Mouse (Mus musculus): ENCODE data around the gene Hpn.

The Hpn gene

DNA sequence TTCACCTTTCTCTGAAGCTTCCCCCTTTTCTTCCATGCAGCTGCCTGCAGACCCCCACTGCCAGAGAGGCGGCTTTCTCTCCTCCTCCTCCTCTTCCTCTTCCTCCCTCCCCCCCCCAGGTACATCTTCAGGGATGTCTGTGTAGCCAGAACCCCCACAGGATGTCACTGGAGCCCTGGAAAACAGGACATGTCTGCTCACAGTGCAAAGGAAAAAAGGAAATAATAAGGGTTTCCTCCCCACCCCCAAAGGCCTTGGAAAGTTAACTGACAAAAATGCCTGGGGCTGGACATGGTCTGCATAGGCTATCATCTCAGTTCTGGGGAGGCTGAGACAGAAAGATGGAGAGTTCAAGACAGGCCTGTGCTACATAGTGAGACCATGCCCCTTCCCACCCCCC lies 34.0 kb downstream of the Hpn start:
- DNase-seq (ENCODE audit: low read depth): no peak

DNA sequence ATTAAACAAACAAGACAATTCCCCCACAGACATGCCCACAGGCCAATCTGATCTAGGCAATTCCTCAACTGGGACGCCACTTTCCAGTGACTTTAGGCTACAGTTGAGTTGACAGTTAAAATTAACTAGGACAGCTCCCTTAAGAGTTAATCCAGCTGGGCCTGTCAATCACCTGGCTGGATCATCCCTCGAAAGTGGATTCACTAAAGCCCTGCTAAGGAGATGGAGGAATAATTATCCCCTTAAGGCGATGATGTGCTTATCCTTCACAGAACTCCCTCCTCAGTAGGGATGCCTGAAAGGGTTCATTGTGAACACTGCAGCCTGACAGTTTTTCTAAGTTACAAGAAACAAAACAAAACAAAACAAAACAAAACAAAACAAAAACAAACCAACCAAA lies 34.5 kb downstream of the Hpn start:
- DNase-seq (ENCODE audit: low read depth): no peak

DNA sequence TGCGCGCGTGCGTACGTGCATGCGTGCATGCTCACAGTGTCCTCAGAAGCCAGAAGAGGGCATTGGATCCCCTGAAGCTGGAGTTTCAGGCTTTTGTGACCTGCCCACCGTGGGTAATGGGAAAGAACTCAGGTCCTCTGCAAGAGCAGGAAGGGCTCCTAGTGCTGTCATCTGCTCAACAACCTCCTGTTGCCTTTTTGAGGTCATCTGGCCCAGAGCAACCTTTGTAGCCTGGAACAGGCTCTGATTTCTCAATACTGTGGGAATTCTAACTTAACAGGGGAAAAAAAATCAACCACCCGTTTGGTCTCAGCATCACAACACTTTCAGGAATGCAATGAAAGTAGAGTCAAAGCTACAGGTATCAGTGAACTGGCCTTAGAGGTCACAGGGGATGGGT lies 35.4 kb downstream of the Hpn start:
- no peak for DNase-seq (ENCODE audit: low read depth)

DNA sequence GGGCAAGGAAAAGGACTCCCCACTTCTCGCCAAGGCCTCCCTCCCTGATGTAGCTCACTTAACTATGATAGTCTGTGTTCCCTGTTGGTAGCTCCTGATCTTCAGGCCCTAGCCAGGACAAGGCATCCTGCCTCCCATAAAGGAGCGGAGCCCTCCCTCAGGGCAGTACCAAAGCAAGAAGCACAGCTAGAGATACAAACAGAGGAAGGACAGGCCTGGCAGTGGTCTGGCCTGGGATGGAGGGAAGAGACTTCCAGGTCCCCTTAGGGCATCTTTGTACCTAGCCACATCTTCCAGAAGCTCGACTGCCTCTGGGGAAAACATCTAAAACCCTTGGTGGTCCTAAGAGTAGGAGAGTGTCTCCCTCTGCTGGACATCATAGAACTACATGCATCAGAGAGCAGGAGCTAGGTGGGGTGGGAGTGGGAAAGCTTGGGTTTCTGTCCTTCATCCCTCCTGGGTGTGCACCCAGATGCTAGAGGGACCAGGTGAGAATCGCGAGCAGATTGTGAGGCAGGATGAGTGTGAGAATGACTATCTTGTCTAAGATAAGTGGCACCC lies 37.1 kb downstream of the Hpn start:
- DNase-seq (ENCODE audit: low read depth): peak; percentile 73

DNA sequence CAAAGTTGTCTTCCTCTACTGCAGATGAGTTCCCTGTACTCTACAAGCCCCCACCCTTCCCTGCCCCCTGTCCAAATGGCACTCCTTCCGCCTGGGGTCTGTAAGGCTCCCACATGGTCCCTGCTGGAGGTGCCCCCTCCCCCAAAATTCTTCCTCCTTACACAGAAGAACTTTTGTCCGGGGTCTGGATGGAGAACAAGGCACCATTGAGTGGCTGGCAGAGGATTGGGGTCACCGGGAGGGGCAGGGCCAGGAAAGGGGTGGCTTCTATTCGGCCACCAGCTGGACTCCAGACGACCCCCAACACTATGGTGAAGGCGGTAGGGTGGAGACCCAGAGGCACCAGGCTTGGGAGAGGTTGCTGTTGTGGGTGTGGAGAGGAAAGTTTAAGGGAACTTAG lies 37.6 kb downstream of the Hpn start:
- no peak for DNase-seq (ENCODE audit: low read depth)

DNA sequence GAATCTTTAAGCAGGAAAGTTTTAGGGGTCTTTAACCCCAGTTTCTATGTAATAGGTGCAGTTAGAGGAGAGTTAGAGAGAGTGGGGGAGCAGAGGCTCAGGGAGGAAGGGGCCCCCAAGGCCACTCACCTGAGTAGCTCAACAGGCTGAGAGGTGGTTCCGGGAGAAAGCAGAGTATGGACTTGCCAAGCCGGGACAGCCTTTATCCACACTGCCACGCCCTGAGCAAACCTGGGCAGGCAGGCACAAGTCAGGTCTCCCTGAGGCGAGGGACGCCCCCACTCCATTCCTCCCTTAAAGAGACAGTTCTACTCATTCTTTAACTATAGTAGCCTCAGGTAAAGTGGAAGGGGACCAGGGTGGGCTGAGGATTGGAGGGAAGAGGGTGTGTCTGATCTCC lies 38.6 kb downstream of the Hpn start, which contains the start of gene Fxyd3:
Gene Fxyd3 (minus strand): TSS at position 213 of the 400 bp plus-strand sequence.
- no peak for DNase-seq (ENCODE audit: low read depth)

DNA sequence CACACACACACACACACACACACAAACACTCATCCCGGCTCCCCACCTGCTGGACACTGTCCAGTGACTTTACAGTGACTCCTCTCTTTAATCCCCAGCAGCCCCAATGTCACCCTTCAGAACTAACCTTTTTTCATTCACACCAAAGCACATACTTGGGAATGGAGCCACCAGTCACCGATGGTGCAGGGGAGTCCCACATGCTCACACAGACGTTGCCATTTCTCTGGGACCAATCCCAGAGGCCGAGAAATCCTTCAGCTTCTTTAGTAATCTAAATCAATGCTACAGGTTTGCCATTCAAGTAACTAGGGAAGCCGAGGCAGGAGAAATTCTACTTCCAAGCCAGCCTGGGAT lies 40.4 kb downstream of the Hpn start:
- DNase-seq (ENCODE audit: low read depth): no peak

DNA sequence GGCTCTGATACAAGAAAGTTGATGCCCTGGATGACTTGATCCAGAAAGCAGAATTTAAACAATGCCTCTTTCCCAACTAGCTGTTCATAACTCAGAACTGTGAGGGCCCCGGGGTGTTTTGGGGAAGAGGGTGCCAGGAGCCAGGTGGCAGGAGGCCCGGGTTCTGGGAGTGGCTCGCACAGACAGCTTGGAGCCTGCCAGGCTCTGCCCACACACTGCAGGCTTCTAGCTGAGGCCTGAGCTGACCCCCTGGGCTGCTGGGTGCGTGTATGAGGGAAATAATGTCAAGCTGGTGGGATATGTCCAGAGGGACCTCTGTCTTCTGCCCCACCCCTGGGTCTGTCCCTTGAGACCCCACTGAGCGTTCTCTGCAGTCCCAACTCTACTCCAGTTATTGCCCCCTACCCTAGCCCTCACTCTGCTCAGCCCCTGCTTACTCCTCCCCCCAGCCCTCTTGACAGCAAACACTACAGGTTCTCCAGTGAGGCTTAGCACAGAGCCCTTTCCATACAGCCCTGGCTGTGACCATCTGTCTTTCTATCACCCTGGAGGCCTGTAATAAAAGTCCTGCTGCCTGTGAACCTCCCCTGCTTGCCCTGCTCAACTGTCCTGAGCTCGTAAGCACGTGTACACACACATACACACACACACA lies 40.9 kb downstream of the Hpn start:
- DNase-seq (ENCODE audit: low read depth): no peak

DNA sequence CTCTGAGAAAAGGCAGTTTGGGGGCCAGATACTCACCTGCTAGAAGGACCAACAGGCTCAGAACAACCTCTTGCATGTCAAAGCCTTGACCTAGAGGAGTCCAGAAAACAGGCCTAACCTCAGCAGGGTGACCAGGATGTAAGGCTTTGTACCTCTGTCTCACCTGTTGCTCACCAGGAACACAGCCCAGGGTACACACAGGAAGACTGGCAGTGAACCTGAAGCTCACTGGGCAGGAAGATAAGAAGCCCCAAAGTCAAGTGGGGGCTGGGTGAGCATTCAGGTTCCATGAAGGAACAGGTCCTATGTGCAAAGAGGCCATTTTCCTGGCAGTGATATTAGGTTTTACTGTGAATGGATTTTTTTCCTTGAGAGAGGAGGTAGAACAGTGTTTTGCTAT lies 41.5 kb downstream of the Hpn start:
- DNase-seq (ENCODE audit: low read depth): no peak

DNA sequence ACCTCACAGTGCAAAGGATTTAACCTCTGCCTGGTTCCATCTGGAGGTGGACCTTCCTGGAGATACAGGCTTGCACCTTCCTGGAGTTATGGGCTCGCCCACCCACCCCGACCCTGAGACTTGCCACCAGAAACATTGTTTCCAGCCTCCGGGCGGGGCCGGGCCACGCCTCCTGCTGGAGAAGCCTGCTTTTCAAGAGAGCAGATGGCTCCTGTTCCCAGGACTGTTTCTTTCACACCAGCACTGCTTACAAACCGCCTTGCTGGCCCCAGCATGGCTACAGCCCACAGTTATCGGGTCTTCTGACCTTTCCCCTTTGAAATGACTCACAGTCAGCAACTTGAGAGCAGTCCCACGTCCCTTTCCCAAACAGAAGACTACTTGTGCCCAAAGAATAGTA lies 42.8 kb downstream of the Hpn start:
- DNase-seq (ENCODE audit: low read depth): no peak

DNA sequence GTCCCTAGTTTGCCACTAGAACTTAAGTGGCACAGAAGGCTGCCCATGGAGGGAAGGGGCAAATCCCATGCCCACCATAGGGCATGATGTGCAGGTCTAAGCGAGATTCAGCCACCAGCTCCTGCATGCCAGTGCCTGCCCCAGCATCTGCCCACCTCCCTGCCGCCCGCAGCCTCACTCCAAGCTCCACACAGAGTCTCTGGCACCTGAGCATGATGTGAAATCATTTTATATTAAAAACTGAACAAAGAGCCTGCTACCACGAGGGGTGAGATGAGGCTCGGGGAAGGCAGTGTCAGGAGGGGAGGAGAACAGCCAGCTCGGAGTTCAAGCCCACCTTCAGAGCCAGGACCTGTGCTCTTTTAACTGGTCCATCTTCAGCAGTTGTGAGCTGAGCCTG lies 44.8 kb downstream of the Hpn start:
- no peak for DNase-seq (ENCODE audit: low read depth)

DNA sequence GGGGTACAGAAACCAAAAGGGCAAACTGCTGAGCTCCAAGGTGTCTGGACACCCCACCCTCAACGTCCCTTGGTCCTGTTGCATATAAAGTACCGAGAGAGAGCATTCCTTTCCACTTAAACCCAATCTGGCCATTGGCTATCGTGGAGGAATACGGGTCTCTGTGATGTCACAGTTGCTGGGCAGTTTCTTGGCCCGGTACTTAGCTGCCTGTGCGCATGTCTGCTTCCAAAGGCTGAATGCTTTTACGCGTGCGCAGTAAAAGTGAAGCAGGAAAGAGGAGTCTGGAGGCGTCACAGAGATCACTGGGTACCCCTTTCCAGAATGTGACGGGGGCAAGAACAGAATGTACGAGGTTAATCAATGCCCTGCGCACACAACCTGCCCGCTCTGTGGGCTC lies 45.6 kb downstream of the Hpn start:
- no peak for DNase-seq (ENCODE audit: low read depth)

DNA sequence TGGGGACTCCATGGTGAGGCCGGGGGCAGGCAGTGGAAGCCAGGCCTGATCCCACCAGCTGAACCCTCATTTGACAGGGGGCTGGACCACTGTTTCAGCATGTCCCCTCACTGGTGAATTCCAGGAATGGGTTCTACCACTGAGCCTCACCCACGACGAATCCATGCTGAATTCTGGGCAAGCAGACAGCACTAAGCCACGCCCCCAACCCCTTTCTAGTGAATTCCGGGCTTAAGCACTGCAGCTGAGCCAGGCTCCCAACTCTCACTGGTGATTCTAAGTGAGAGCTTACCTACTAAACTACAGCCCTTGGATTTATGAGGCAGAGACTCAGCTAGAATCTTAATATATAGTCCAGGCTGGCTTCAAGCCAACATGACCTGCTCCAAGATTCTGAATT lies 47.3 kb downstream of the Hpn start:
- DNase-seq (ENCODE audit: low read depth): no peak

DNA sequence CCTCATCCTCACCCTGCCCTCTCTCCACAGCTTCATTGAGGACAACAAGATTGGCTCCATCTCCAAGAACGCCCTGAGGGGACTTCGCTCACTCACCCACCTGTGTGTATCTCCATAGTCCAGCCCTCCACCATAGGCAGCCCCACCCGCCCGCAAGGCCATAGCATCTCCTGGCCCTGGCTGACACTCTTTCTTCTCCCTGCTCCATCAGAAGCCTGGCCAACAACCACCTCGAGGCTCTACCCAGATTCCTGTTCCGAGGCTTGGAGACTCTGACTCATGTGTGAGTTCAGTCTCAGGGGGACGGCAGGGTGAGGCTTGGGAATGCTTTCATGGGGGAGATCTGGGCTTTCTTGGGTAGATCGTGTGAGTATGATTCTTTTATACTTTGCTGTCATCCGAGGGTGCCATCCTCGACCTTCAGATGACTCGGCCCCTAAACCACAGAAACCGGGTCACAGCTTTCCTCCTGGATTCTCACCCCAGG lies 52.0 kb downstream of the Hpn start:
- no peak for DNase-seq (ENCODE audit: low read depth)

DNA sequence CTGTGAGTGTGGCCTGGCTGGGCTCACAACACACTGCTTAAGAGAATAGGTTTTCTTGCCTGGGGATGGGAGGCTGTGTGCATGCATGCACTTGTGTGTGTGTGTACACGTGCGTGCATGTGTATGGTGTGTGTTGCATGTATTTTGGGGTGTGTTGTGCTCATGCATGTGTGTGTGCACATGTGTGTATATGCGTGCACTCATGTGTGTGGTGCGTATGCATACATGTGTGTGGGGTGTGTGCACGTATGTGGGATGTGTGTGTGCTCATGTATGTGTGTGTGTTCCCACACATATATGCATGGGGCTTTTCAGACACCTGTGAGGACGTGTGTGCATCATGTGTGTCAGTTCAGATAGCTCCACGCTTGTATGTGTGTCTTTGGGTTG lies 54.5 kb downstream of the Hpn start:
- no peak for DNase-seq (ENCODE audit: low read depth)

DNA sequence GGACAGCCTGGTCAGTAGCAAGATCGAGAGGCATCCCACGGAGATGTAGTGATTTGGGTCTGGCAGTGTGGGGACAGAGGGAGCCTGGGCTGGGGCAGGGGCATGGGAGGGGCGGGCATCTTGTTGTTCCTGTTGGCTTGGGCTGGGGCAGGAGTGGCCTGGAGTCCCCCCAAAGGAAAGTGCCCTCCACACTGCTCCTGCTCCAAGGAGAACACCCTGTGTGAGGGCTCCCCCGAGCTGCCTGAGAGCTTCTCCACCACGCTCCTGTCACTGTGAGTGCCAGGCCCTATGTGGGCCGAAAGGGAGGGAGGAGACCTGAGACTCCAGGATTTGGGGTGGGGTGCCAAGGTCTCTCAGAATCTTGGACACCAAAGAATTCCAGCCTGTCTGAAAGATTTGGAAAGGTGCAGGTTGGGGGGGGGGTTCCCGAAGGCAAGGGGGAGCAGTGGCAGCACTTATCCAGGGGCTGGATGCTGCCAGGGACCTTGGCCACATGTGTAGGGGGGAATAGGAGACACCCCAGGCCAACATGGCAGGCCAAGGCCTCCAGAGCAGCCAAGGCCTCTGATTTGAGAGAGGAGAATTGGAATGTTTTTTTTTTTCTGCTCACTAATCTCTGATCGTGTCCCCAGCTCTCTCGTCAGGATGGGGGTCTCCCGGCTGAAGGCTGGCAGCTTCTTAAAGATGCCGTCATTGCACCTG lies 55.0 kb downstream of the Hpn start:
- no peak for DNase-seq (ENCODE audit: low read depth)

DNA sequence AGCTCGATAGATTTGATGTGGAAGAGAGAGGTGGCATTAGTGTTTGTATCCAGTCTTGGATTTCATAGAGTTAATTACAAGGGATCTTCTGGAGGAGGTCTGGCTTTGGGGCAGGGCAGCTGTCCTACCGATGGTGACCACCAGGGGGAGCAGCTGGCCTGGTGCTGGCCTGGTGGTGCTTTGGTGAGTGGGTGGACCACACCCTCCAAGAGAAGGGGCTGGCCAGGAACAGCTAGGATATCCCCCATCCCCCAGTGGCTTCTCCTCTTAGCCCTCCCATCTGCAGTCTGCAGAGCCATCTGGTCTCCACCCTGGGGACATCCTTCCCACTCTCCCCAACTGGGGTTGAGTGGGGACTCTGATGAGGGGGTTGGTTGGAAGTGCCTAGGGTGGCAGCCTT lies 56.0 kb downstream of the Hpn start, which contains the start of gene Lgi4:
Gene Lgi4 (plus strand): TSS at position 235 of the 400 bp plus-strand sequence.
- DNase-seq (ENCODE audit: low read depth): peak; percentile 83

DNA sequence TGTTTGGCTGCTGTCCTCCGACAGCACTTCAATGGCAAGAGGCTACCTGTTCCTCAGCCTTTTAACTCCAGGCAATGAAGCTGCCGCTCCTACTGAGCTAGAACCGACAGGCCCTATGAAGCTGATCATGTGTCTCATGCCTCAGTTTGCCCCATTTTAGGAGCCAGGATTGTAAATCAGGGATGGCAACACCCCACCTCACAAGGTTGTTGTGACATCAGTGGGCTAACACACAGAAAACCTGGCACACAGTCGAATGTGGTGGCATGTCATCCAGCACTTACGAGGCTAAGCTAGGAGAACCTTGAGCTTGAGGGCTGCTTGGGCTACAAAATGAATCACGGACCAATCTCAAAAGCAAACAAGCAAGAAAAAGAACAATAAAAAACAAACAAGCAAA lies 56.9 kb downstream of the Hpn start:
- no peak for DNase-seq (ENCODE audit: low read depth)

DNA sequence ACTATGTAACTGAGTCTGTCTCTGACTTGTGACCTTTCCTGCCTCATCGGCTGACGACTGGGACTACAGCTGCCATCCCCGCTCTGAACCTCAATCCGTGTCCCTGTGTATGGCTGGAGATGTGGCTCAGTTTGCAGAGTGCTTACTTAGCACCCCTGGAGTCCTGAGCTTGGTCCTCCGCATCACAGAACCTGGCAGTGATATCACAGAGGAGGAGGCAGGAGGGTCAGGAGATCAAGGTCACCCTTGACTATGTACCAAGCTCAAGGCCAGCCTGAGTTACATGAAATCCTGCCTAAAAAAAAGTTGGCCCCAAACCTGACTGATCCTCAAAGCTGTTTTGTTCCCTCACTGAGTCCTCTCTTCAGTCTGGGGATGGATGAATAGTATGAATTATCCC lies 57.4 kb downstream of the Hpn start:
- DNase-seq (ENCODE audit: low read depth): no peak

DNA sequence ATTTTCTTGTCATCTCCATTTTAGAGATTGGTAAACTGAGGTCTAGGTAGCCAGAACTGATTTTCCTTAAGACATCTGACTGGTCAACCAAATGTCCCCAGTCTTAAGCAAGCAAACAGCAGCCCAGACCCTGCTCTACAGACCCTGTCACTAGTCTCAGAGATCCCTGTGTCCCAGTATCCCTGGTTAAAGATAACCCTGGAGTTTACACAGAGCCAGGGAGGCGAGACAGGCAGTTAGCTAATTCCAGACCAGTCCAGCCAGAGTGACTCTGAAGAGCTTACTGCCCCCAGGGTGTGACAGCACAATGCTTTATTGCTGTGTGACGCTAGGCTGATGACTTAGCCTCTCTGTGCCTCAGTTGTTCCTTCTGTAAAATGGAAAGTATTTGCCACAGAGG lies 58.0 kb downstream of the Hpn start, which contains the start of gene Fxyd1:
Gene Fxyd1 (minus strand): TSS at position 129 of the 400 bp plus-strand sequence.
- no peak for DNase-seq (ENCODE audit: low read depth)

DNA sequence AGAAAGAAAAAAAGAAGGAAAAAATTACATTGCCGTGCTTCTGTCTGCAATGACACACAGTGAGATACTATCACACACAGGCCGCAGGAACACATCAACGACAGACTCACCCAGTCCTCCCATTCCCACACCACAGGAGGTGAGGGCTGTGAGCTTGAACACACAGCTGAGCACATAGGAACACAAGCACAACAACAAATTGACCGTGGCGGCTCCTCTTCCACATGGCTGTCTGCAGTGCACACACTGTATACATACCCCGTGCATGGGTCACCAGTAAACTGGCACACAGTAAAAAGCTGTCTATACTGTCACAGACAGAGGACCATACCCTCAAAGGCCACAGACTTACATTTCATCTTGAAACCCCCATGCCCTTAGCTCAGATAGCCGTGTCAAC lies 58.6 kb downstream of the Hpn start:
- DNase-seq (ENCODE audit: low read depth): no peak

DNA sequence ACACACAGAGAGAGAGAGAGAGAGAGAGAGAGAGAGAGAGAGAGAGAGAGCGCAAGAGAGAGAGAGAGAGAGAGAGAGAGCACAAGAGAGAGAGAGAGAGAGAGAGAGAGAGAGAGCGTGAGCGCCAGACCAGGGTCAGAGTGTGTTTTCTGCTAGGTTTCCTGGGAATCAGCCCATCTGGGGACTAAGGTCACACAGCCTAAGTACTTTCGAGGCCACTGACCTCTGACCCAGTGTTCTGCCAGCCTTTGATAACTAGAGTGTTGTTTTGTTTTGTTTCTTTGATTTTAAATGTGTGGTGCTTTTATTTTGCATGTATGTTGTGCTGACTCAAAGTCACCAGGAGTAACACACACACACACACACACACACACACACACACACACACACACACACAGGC lies 59.2 kb downstream of the Hpn start:
- DNase-seq (ENCODE audit: low read depth): no peak

DNA sequence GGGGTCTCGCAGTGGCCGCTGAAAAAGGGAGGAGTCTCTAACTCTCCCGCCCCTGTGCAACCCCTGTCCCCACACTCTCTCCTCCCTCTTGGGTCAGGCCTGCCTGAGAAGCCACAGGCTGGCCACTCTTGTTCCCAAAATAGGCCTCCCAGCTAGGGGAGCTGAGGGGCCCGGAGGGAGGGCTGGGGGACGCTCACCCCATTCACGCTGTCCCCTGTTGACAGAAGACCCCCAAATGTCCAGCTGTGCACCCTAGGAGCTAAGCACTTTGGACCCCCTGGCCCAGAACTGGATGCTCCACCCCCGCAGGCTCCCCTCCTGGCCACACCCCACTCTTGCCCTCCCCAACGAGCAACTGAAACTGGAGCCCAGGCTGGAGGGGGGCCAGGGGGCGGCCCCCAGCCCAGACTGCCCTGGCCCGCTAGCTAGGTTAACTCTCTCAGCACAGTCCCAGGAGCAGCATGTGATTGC lies 59.7 kb downstream of the Hpn start:
- no peak for DNase-seq (ENCODE audit: low read depth)
